In genomic region chr7:122942111-122942510, GRCm38 (mm10) we compare ENCODE assay signal across 24 mouse cellular contexts. TPM values are rescaled to one million over a fixed set of nuclear protein-coding genes. Genes with fewer than 3 reads are reported as not detected.
DNase-seq lines count a peak whose midpoint lies in the region; ATAC-seq and TF ChIP-seq lines count a peak whose summit lies in the region.
"Had no signal": no experiment of that assay in that cellular context is flagged by ENCODE, and none has a peak within 500 bp of the region (broad histone marks: within the 10 kb centered on the region; RNA-seq: fewer than 3 reads in every experiment).

No protein-coding gene starts in this region.

- no peaks in the 10 kb centered on the region for H3K4me1 ChIP-seq in liver, adult 2 months (ENCODE audit: control insufficient read depth, insufficient read depth, low read length)
- no peaks in the 10 kb centered on the region for H3K4me1 ChIP-seq in liver, embryonic 11.5 days (replicated peaks; ENCODE audit: control insufficient read depth, insufficient read depth, low read length)
- H3K4me1 ChIP-seq in bone marrow, adult 2 months (ENCODE audit: control insufficient read depth, insufficient read depth, low read length) = peaks cover 1% of the 10 kb centered on the region; the same call in 1 of the 2 replicates
- H3K4me1 ChIP-seq in midbrain, embryonic 13.5 days (replicated peaks) = peaks cover 12% of the 10 kb centered on the region

- H3K27ac ChIP-seq in liver, adult 2 months (replicated peaks; ENCODE audit: insufficient read depth, low read depth, low read length) = no peak overlapping the region
- no peak overlapping the region for H3K27ac ChIP-seq in liver, embryonic 11.5 days (ENCODE audit: low read depth, low read length)
- H3K27ac ChIP-seq in bone marrow, adult 2 months (ENCODE audit: control insufficient read depth, insufficient read depth, low read depth, low read length, poor library complexity) = no peak overlapping the region
- H3K27ac ChIP-seq in left cerebral cortex, adult 2 months = no peak overlapping the region
- no peak overlapping the region for H3K27ac ChIP-seq in midbrain, embryonic 13.5 days
- H3K27ac ChIP-seq: forebrain, embryonic 13.5 days; heart, embryonic 13.5 days; macrophage; midbrain, embryonic 12.5 days had no signal

- no peak overlapping the region for H3K9ac ChIP-seq in liver, adult 2 months (ENCODE audit: low read depth, low read length)
- H3K9ac ChIP-seq in liver, embryonic 11.5 days (ENCODE audit: low read depth, low read length) = no peak overlapping the region
- no peak overlapping the region for H3K9ac ChIP-seq in midbrain, embryonic 13.5 days (replicated peaks)
- H3K9ac ChIP-seq: forebrain, embryonic 13.5 days; heart, embryonic 13.5 days; midbrain, embryonic 12.5 days had no signal

- TF ChIP-seq POLR2A in liver, adult 2 months (IDR thresholded peaks at IDR 0.05; ENCODE audit: extremely low read depth, insufficient read depth, low read length) = no peak
- no peak for TF ChIP-seq POLR2A in bone marrow, adult 2 months (IDR thresholded peaks at IDR 0.05; ENCODE audit: borderline replicate concordance, control insufficient read depth, low read depth, low read length)

- no peaks in the 10 kb centered on the region for H3K79me2 ChIP-seq in liver, adult 2 months (ENCODE audit: control insufficient read depth, insufficient read depth, low read length)

- H3K36me3 ChIP-seq in liver, adult 2 months (ENCODE audit: control insufficient read depth, insufficient read depth, low read length) = no peaks in the 10 kb centered on the region
- H3K36me3 ChIP-seq in liver, embryonic 11.5 days (ENCODE audit: control insufficient read depth, insufficient read depth, low read length) = no peaks in the 10 kb centered on the region
- no peaks in the 10 kb centered on the region for H3K36me3 ChIP-seq in midbrain, embryonic 13.5 days
- H3K36me3 ChIP-seq: heart, embryonic 13.5 days; midbrain, embryonic 12.5 days had no signal

- TF ChIP-seq CTCF in liver, adult 2 months (IDR thresholded peaks at IDR 0.05; ENCODE audit: low read depth, low read length) = peak; percentile 27; the same call in 1 of the 2 replicates
- peak; percentile 20; the same call in 1 of the 2 replicates for TF ChIP-seq CTCF in bone marrow, adult 2 months (IDR thresholded peaks at IDR 0.05; ENCODE audit: control insufficient read depth, insufficient read depth, low read length)
- no peak for TF ChIP-seq CTCF in left cerebral cortex, adult 2 months (IDR thresholded peaks at IDR 0.05)

- DNase-seq in liver, adult 2 months (ENCODE audit: extremely low read depth, low read depth, low spot score) = no peak
- no peak for DNase-seq in liver, embryonic 11.5 days (ENCODE audit: low spot score)
- DNase-seq in A20 (ENCODE audit: low read depth, low spot score) = peak; percentile 32
- DNase-seq in ES-CJ7 (ENCODE audit: low read depth, low spot score) = peak; percentile 68
- no peak for DNase-seq in left cerebral cortex, adult 2 months (ENCODE audit: extremely low spot score in 1 of 2, low spot score in 2 of 2)
- DNase-seq in frontal cortex, adult 2 months (ENCODE audit: extremely low spot score in 1 of 2, low spot score in 1 of 2) = no peak
- DNase-seq: adrenal gland, adult 8-10 months; cerebellum, adult 11-12 months; cerebellum, postnatal 36 days; gastrocnemius, postnatal 36 days; heart, postnatal 36 days; kidney, adult 9 months; lung, adult 18-20 months; retina, postnatal 1 day; right cerebral cortex, postnatal 4 days; thymus, postnatal 36 days had no signal

- H3K9me3 ChIP-seq in liver, embryonic 11.5 days (ENCODE audit: control insufficient read depth, low read length) = no peaks in the 10 kb centered on the region
- H3K9me3 ChIP-seq in midbrain, embryonic 13.5 days = no peaks in the 10 kb centered on the region
- H3K9me3 ChIP-seq: forebrain, embryonic 13.5 days; midbrain, embryonic 12.5 days had no signal

- intact Hi-C loops in left cerebral cortex, adult 2 months (cut with DNase I) = no loop called here

- WGBS in liver, adult 2 months = 92% methylated on average over 8 of the region's 8 CpGs
- WGBS in liver, embryonic 11.5 days = 87% methylated on average over 8 of the region's 8 CpGs
- WGBS in bone marrow, adult 2 months = 85% methylated on average over 8 of the region's 8 CpGs
- 91% methylated on average over 8 of the region's 8 CpGs for WGBS in midbrain, embryonic 13.5 days

- H3K4me3 ChIP-seq in liver, adult 2 months (ENCODE audit: insufficient read depth, low read depth, low read length) = no peak overlapping the region
- no peak overlapping the region for H3K4me3 ChIP-seq in liver, embryonic 11.5 days (ENCODE audit: low read depth, low read length)
- H3K4me3 ChIP-seq in bone marrow, adult 2 months (replicated peaks; ENCODE audit: control insufficient read depth, low read depth, low read length) = no peak overlapping the region
- H3K4me3 ChIP-seq in left cerebral cortex, adult 2 months = no peak overlapping the region
- no peak overlapping the region for H3K4me3 ChIP-seq in midbrain, embryonic 13.5 days (replicated peaks)
- H3K4me3 ChIP-seq: forebrain, embryonic 13.5 days; heart, embryonic 13.5 days; midbrain, embryonic 12.5 days had no signal

- ATAC-seq in liver, embryonic 11.5 days (replicated peaks; ENCODE audit: low FRiP score) = no peak
- no peak for ATAC-seq in midbrain, embryonic 13.5 days
- ATAC-seq: forebrain, embryonic 13.5 days; hindbrain, embryonic 16.5 days had no signal

- H3K27me3 ChIP-seq in liver, adult 2 months (ENCODE audit: control insufficient read depth, insufficient read depth, low read length) = no peaks in the 10 kb centered on the region
- no peaks in the 10 kb centered on the region for H3K27me3 ChIP-seq in liver, embryonic 11.5 days (replicated peaks; ENCODE audit: control insufficient read depth, insufficient read depth, low read length)
- H3K27me3 ChIP-seq in midbrain, embryonic 13.5 days = no peaks in the 10 kb centered on the region
- H3K27me3 ChIP-seq: CH12.LX; forebrain, embryonic 13.5 days; heart, embryonic 13.5 days; midbrain, embryonic 12.5 days had no signal

- H3K4me2 ChIP-seq in liver, embryonic 11.5 days = no peak overlapping the region
- H3K4me2 ChIP-seq in midbrain, embryonic 13.5 days (replicated peaks) = no peak overlapping the region
- H3K4me2 ChIP-seq: forebrain, embryonic 13.5 days; heart, embryonic 13.5 days; midbrain, embryonic 12.5 days had no signal

RNA-seq across cellular contexts. Expression of gene Rbbp6, which starts 23.4 kb away (rescaled TPM):
- total RNA-seq in liver, adult 2 months (2014; rRNA removed) = 18.6 and 21.6 TPM in 2 replicates
- 4.2 and 6.1 TPM in 2 replicates for polyA plus RNA-seq in liver, adult 2 months (2012; rRNA removed)
- 25.4 and 32.2 TPM in 2 replicates for polyA plus RNA-seq in liver, embryonic 11.5 days (2014; fragmentation: Nextera tagmentation; extraction: Ambion mirVana)
- polyA plus RNA-seq in bone marrow, adult 2 months (2011; ENCODE audit: insufficient read depth, insufficient read length, low replicate concordance, missing spikeins) = 26.0 and 35.6 TPM in 2 replicates
- total RNA-seq in left cerebral cortex, adult 2 months (2021) = 10 to 100 TPM; 67.7 to 70.8 TPM
- polyA plus RNA-seq in midbrain, embryonic 13.5 days (2015; fragmentation: Nextera tagmentation; extraction: Ambion mirVana) = 31.3 and 34.1 TPM in 2 replicates
- polyA plus RNA-seq in frontal cortex, adult 2 months (2012; rRNA removed) = 64.3 and 65.6 TPM in 2 replicates

Comparison
In these comparisons a context has a peak if more than half of its experiments do, and no peak if none do; other contexts are left out.
1. DNase-seq: peak in A20 (single experiment) and ES-CJ7 (single experiment); none in liver, adult 2 months (single experiment), liver, embryonic 11.5 days (single experiment), left cerebral cortex, adult 2 months (0 of 2) and frontal cortex, adult 2 months (0 of 2).